Mouse (Mus musculus): ENCODE results near the gene Pla2g12b. TPM values are rescaled to one million over a fixed set of nuclear protein-coding genes. Genes with fewer than 3 reads are reported as not detected.

Gene Pla2g12b
- not detected in 2 replicates for polyA plus RNA-seq (2016; fragmentation: Nextera tagmentation; extraction: Ambion mirVana)

DNA sequence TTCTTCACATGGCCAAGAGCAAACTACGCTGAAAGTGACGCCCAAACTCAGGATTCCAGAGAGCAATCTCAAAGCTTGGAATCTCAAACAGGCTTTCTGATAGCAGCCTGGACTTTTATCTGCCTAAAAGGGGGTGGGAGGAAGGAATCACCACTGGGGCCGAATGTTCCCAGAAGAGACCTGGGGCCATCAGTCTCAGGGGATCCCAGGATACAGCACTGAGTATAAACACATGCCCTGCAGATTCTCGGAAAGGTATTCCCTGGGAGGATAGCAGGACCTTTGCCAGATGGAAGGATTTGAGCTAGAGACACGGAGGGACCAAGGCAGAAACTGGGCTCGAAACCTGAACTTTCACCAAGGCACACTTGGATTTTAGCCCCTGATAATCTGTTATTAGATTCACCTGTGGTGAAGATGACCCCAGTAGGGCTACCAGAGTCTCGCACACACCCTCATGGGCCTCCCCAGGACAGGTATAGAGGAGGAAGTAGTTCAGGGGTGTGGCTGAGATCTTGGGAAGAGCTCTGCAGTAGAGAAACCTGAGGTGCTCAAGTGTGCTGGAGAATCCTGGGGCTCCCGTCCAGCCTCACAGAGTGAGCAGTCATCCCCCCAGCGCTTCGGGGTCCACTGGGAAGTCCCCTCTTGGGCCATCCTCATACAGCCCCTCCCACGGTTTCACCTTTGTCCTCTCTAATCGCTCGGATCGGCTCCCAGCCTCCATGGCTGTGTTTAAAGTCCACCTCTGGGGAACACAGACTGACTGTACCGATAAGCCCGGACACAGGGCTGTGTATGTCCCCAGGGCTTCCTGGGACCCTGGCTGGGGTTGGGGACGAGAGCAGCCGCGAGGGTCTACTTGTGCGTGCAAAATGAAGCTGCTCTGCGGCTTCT, at the start of gene Pla2g12b:
Gene Pla2g12b, plus strand, starts transcription at position 762 of the 894 bp plus-strand sequence.
- H3K9ac ChIP-seq (replicated peaks) = no peak within 1 kb of the TSS
- WGBS = 83% methylated on average over 21 of the region's 21 CpGs
- no peaks in the 10 kb centered on the region for H3K9me3 ChIP-seq
- no peak within 1 kb of the TSS for H3K4me3 ChIP-seq
- no peaks in the 10 kb centered on the region for H3K4me1 ChIP-seq
- no peaks in the 10 kb centered on the region for H3K27me3 ChIP-seq
- ATAC-seq (ENCODE audit: low FRiP score, low read depth) = no peak
- no peak within 1 kb of the TSS for H3K27ac ChIP-seq (replicated peaks)
- no peaks in the 10 kb centered on the region for H3K36me3 ChIP-seq
- H3K4me2 ChIP-seq (replicated peaks) = no peak within 1 kb of the TSS

DNA sequence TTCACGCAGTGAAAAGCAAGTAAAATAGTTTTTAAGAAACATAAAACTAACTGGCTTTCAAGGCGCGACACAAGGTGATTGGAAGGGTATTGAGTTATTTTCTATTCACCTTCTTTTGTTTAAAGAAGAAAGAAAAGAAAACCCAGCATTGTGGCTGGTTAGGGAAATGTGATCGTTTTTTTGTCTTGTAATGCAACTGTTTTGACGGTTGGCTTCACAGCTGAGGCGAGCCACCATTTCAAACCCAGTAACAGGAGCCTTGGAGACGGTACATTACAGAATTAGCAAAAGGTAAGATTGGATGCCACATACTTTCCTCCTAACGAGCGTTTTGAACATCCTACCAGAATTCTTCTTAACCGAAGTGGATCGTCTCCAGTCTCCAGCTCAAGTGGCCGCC, 49.3 kb upstream of the Pla2g12b start:
- Histone ChIP-seq H3K4me1 (no peaks in the 10 kb centered on the region), H3K36me3 (peaks cover 43% of the 10 kb centered on the region), H3K4me3 (no peak overlapping the region), H3K9me3 (no peaks in the 10 kb centered on the region), H3K4me2 (replicated peaks) (no peak overlapping the region), H3K27me3 (no peaks in the 10 kb centered on the region), H3K9ac (replicated peaks) (no peak overlapping the region), H3K27ac (replicated peaks) (no peak overlapping the region)
- ATAC-seq (ENCODE audit: low FRiP score, low read depth) = no peak
- 83% methylated on average over 12 of the region's 12 CpGs for whole genome bisulfite sequencing

DNA sequence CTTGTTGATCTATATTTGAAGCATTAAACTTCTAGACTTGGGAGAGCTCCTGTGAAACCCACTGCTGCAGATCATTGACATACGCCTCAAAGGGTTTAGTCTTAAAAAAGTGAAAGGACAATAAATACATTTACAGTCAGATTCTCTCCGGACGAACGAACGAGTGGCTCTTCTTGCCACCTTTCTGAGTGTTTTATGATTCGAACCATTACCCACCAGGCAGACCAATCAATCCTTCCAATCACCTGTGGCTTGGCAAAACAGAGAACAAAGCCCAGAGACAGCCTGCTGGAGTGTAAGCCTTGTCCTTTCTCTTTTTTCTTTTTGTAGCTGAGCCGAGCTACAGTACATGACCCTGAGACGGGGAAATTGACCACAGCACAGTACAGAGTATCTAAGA, 48.4 kb upstream of the Pla2g12b start:
- Histone ChIP-seq H3K4me1 (no peaks in the 10 kb centered on the region), H3K36me3 (peaks cover 41% of the 10 kb centered on the region), H3K9ac (replicated peaks) (no peak overlapping the region), H3K27me3 (no peaks in the 10 kb centered on the region), H3K9me3 (no peaks in the 10 kb centered on the region), H3K4me2 (replicated peaks) (no peak overlapping the region), H3K27ac (replicated peaks) (no peak overlapping the region), H3K4me3 (no peak overlapping the region)
- no peak for ATAC-seq (ENCODE audit: low FRiP score, low read depth)
- WGBS = 89% methylated on average over 8 of the region's 8 CpGs

DNA sequence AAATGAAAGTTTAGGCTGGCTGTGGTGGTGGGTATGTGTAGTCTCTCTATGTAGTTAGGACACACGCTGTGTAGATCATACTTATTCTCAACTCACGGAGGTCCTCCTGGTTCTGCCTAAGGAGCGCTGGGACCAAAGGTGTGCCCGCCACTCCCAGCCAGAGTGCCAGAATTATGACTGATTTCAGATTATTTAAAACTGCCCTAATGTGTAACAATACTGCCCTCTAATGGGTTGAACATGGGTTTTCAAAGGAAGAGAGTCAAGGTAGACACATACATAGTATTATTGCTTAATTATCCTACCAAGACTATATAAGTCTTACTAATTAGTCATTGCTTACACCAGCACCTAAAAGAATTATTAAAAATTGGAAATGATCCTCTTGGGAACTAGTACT, 44.7 kb upstream of the Pla2g12b start:
- H3K9ac ChIP-seq (replicated peaks) = no peak overlapping the region
- no peaks in the 10 kb centered on the region for H3K27me3 ChIP-seq
- no peak for ATAC-seq (ENCODE audit: low FRiP score, low read depth)
- H3K27ac ChIP-seq (replicated peaks) = no peak overlapping the region
- WGBS = 93% methylated on average over 4 of the region's 4 CpGs
- no peak overlapping the region for H3K4me3 ChIP-seq
- H3K4me1 ChIP-seq = no peaks in the 10 kb centered on the region
- H3K9me3 ChIP-seq = no peaks in the 10 kb centered on the region
- H3K4me2 ChIP-seq (replicated peaks) = no peak overlapping the region
- peaks cover 44% of the 10 kb centered on the region for H3K36me3 ChIP-seq

DNA sequence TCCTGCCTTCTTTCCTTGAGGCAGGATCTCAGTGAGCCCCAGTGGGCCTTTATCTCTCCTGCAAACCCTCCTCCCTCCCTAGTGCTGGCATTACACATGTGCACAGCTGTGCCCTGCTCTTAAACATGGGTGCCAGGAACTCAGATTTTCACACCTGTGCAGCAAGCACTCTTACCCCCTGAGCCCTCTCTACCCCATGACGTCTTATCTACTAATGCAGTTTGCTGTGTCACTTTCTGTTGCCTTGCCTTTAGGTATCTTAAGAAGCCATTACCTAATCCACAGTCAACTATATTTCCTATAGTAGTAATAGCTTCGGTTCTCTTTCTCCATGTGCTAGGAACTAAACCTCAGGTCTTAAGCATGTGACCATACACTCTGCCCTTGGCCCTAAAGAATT, 40.3 kb upstream of the Pla2g12b start:
- Histone ChIP-seq H3K9ac (replicated peaks) (no peak overlapping the region), H3K4me1 (no peaks in the 10 kb centered on the region), H3K9me3 (no peaks in the 10 kb centered on the region), H3K27ac (replicated peaks) (no peak overlapping the region), H3K4me3 (no peak overlapping the region), H3K36me3 (peaks cover 68% of the 10 kb centered on the region), H3K27me3 (no peaks in the 10 kb centered on the region), H3K4me2 (replicated peaks) (no peak overlapping the region)
- no peak for ATAC-seq (ENCODE audit: low FRiP score, low read depth)
- WGBS = 90% methylated on average over 2 of the region's 2 CpGs

DNA sequence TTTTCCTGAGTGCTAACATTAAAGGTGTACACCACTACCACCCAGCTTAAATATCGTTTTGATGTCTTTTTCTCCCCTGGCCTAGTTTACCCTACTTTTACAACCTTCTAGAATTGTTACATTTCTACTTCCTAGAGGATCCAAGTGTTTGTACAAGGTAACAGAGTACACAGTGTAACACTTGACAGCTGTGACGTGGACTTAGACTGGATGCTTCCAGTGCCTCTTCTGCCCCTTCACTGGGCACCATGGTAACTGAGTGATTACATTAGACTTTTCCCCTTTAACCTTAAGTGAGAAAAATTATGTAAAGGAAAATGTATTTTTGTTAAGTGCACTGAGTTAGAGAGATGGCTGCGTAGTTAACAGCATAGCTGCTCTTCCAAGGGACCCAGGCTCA, 38.9 kb upstream of the Pla2g12b start:
- 93% methylated on average over 3 of the region's 3 CpGs for WGBS
- no peak overlapping the region for H3K4me3 ChIP-seq
- no peak for ATAC-seq (ENCODE audit: low FRiP score, low read depth)
- H3K4me1 ChIP-seq = no peaks in the 10 kb centered on the region
- no peaks in the 10 kb centered on the region for H3K9me3 ChIP-seq
- no peak overlapping the region for H3K27ac ChIP-seq (replicated peaks)
- no peak overlapping the region for H3K9ac ChIP-seq (replicated peaks)
- peaks cover 79% of the 10 kb centered on the region for H3K36me3 ChIP-seq
- no peak overlapping the region for H3K4me2 ChIP-seq (replicated peaks)
- no peaks in the 10 kb centered on the region for H3K27me3 ChIP-seq

DNA sequence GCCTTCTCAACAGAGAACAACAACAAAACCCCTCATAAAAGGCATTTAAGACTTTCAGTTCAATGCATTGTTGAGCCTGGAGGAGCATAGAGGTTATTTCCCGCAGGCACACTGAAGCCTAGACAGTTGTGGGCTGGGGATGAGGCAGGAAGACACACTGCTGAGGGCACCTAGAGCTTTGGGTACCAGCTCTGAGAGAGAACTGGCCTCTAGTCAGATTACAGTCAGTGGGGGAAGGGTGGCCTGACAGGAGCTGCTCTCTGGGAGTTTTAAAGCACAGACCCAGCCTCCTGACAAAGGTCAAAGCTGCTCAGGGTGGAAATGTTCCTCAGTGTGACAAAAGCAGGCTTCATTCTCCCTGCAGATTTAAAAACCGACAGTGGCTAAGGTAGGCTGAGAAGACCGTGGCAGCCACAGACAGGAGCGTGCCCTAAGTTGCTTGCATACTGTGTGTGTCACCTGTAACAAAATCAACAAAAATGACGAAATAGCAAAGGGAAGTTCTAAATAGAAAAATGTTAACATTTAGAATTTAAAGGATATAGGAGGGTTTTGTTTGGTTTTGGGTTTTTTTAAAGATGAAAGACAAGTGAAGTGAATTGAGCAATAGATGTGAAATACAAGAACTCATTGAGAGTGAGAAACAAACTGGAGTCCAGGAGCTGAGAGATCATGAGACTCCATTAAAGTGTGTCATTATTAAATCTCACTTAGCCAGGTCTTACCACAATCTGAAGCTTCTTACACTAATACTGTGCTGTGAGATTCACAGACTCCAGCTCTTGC, 37.5 kb upstream of the Pla2g12b start:
- no peak overlapping the region for H3K4me2 ChIP-seq (replicated peaks)
- no peak overlapping the region for H3K27ac ChIP-seq (replicated peaks)
- H3K27me3 ChIP-seq = no peaks in the 10 kb centered on the region
- 82% methylated on average over 5 of the region's 5 CpGs for WGBS
- H3K9me3 ChIP-seq = no peaks in the 10 kb centered on the region
- no peak for ATAC-seq (ENCODE audit: low FRiP score, low read depth)
- H3K36me3 ChIP-seq = peaks cover 89% of the 10 kb centered on the region
- H3K4me1 ChIP-seq = no peaks in the 10 kb centered on the region
- no peak overlapping the region for H3K9ac ChIP-seq (replicated peaks)
- no peak overlapping the region for H3K4me3 ChIP-seq

DNA sequence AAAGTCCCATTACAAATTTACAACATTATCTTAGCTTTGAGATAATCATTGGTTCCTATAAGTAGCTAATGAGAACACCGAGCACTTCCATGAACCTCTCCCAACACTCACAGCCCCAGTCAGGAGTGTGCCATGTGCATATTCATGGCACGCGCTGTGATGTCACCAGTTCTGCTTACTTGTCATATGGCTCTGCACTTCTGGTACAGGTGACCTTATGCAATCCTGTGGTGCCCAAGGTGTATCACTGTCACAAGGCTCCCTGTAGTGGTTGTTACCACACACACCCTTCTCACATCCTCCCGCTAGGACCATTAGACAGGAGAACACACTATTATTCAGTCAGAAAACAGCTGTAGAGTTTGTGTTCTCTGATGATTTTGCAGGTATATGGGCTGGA, 36.7 kb upstream of the Pla2g12b start:
- Histone ChIP-seq H3K36me3 (peaks cover 90% of the 10 kb centered on the region), H3K4me3 (no peak overlapping the region), H3K4me2 (replicated peaks) (no peak overlapping the region), H3K9ac (replicated peaks) (no peak overlapping the region), H3K27me3 (no peaks in the 10 kb centered on the region), H3K4me1 (no peaks in the 10 kb centered on the region), H3K9me3 (no peaks in the 10 kb centered on the region), H3K27ac (replicated peaks) (no peak overlapping the region)
- ATAC-seq (ENCODE audit: low FRiP score, low read depth) = no peak
- 96% methylated on average over 4 of the region's 4 CpGs for WGBS

DNA sequence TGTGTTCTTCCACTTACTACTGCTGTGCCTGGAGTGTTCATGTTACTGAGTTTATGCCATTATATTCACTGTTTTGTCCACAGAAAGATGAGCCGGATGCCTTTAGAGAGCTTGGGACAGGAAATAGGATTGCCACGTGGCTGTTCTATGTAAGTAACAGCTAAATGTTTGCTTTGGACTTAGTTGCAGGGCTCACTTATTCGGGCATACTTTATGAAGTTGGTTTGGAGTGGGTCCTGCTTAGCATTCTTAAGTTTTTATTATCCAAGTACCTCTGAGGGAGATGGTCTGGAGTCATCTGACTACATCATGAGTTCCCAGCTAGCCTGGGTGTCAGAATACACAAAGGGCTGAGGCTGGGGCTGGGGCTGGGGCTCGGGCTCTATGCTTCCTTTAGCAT, 36.3 kb upstream of the Pla2g12b start:
- Histone ChIP-seq H3K9ac (replicated peaks) (no peak overlapping the region), H3K4me2 (replicated peaks) (no peak overlapping the region), H3K9me3 (no peaks in the 10 kb centered on the region), H3K4me1 (no peaks in the 10 kb centered on the region), H3K27ac (replicated peaks) (no peak overlapping the region), H3K4me3 (no peak overlapping the region), H3K27me3 (no peaks in the 10 kb centered on the region), H3K36me3 (peaks cover 87% of the 10 kb centered on the region)
- WGBS = 85% methylated on average over 4 of the region's 4 CpGs
- ATAC-seq (ENCODE audit: low FRiP score, low read depth) = no peak

DNA sequence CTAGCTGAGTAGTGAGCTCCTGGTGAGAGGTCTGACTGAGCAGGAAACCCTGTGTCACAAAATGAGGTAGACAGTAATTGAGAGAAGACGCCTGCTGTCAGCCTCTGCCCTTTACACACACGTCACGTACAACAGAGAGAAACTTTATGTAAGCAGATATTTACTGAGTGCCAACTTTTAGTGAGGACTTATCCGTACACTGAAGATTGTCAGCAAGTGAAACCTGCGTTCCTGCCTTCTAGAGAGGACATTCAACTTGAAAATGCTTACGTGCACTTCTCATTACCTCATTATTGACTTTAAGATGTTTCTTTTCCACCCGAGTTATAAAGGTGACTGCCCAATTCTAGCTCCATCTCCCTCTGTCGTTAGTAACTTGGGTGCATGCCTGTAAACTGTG, 34.7 kb upstream of the Pla2g12b start:
- Histone ChIP-seq H3K27me3 (no peaks in the 10 kb centered on the region), H3K9ac (replicated peaks) (no peak overlapping the region), H3K36me3 (peaks cover 87% of the 10 kb centered on the region), H3K4me2 (replicated peaks) (no peak overlapping the region), H3K4me1 (no peaks in the 10 kb centered on the region), H3K9me3 (no peaks in the 10 kb centered on the region), H3K4me3 (no peak overlapping the region), H3K27ac (replicated peaks) (no peak overlapping the region)
- ATAC-seq (ENCODE audit: low FRiP score, low read depth) = no peak
- 91% methylated on average over 8 of the region's 8 CpGs for WGBS

DNA sequence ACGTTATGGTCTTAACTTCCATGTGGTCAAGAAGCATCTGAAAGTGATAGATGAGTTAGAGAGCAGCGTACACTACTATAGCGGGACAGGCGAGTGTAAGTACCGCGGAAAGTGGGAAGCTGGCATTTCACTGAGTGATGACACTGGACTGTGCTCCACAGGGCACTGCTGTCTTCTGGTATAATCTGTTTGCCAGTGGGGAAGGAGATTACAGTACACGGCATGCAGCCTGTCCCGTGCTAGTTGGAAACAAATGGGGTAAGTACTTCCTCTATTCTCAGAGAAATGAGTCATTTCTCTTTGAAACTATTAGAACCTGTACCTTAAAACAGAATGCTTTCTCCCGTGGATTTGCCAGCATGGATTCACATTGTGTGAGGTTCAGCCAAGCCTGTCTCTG, 34.0 kb upstream of the Pla2g12b start:
- H3K4me3 ChIP-seq = no peak overlapping the region
- H3K4me1 ChIP-seq = no peaks in the 10 kb centered on the region
- 93% methylated on average over 9 of the region's 9 CpGs for WGBS
- no peak overlapping the region for H3K9ac ChIP-seq (replicated peaks)
- H3K27ac ChIP-seq (replicated peaks) = no peak overlapping the region
- no peaks in the 10 kb centered on the region for H3K27me3 ChIP-seq
- H3K9me3 ChIP-seq = no peaks in the 10 kb centered on the region
- no peak for ATAC-seq (ENCODE audit: low FRiP score, low read depth)
- H3K36me3 ChIP-seq = peaks cover 87% of the 10 kb centered on the region
- H3K4me2 ChIP-seq (replicated peaks) = no peak overlapping the region

DNA sequence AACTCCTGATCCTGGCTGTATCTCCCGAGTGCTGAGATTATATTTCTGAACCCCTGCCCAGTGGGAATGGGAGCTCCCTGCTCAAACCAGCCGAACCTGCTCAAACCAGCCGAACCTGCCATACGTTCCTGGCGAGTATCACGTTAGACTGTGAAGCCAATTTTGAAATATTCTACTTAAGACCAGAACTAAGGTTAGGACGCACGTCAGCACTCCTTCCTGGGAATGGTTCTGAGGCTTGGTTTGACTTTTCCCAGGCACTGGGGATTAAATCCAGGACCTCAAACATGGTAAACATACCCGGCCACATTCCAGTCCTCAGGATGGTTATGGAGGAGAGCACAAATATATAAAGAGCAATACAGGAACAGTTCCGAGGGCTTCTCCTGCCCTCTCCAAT, 25.6 kb upstream of the Pla2g12b start:
- Histone ChIP-seq H3K4me3 (no peak overlapping the region), H3K27me3 (no peaks in the 10 kb centered on the region), H3K9me3 (no peaks in the 10 kb centered on the region), H3K4me2 (replicated peaks) (no peak overlapping the region), H3K27ac (replicated peaks) (no peak overlapping the region), H3K9ac (replicated peaks) (no peak overlapping the region), H3K4me1 (no peaks in the 10 kb centered on the region), H3K36me3 (peaks cover 20% of the 10 kb centered on the region)
- 94% methylated on average over 10 of the region's 10 CpGs for WGBS
- ATAC-seq (ENCODE audit: low FRiP score, low read depth) = no peak

Data from midbrain, embryonic 12.5 days (tissue).